Mouse (Mus musculus): ENCODE results near the gene Pcbp2.

Gene Pcbp2

DNA sequence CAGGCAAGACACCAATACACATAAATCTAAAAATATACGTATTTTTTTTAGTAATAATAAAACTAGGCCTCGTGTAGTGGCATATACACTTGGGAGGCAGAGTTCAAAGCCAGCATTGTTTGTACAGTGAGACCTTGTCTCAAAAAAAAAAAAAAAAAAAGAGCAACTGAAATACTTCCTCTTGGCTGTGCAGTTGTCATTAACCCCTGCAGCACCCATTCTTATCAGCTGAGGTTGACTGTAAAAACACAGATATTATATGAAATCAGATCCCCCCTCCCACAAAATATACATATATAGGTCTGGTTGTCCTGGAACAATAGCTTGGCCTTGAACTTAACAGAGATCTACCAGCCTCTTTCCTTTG lies 36.1 kb downstream of the Pcbp2 start:
- no peak for DNase-seq (ENCODE audit: low spot score)

DNA sequence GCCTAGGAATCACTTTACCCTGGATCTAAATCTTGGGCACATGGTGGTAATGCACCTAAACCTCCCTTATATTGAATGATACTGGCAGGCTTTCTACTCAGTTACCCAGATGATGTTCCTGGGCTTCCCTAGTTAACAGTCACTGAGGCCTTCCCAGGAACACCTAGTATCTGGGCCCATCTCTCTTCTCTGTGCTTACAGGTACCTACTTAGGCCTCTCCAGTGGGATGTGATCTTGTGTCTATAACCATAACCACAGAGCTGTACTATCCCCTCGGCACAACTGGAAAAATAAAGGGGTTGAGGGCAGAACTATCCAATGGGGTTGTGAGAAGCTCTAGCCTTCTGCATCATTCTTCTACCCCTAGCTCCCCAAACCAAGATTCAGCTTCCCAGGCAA lies 36.5 kb downstream of the Pcbp2 start:
- no peak for DNase-seq (ENCODE audit: low spot score)

DNA sequence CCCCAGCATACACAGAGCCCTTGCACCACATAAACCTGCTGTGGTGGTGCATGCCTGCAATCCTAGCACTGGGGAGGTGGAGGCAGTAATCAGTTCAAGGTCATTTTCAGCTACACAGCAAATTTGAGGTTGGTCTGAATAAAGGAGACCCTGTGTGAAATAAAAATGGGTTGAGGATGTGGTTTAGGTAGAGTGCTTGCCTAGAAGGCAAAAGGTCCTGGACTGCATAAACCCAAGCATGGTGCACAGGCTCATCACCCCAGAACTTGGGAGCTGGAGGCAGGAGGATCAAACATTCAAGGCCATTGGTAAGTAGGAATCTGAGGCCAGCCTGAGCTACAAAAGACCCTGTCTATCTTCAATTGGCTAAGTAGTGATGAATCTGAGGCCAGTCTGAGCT lies 37.2 kb downstream of the Pcbp2 start:
- DNase-seq (ENCODE audit: low spot score): no peak

DNA sequence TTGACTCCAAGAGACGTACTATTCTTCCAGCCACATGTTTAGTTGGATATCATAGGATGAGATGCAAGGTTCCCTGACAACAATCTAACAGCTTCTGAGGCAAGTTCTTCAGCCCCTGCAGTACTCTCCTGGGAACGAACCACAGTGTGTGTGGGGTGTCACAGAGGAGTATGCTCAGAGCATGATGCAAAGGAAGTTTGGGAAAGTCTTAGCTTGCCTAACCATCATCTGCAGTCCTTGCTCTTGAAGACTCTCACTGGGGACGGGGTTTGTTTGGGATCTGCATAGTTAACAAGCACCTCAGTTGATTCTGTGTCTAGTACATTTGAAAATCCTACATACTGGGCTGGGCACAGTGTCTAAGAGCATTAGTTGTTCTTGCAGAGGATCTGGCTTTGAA lies 38.0 kb downstream of the Pcbp2 start:
- no peak for DNase-seq (ENCODE audit: low spot score)

DNA sequence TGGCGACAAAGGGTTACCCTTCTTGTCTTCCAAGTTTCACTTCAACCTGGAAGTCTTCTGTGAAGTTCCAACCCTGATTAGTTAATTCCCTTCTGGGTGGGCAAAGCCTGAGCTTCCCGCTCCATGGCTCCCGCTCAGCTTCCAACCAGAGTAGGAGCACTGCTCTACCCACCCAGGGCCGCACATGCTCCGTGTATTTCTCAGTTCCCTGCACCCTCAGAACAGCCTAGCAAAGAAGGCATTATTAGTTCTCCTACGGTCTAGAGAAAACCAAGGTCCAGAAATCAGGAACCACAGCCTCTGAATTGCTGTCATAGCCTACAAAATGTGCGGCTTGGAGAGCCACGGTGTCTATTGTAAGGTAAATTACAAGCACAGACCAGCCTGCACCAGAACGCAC lies 39.8 kb downstream of the Pcbp2 start:
- DNase-seq (ENCODE audit: low spot score): no peak

DNA sequence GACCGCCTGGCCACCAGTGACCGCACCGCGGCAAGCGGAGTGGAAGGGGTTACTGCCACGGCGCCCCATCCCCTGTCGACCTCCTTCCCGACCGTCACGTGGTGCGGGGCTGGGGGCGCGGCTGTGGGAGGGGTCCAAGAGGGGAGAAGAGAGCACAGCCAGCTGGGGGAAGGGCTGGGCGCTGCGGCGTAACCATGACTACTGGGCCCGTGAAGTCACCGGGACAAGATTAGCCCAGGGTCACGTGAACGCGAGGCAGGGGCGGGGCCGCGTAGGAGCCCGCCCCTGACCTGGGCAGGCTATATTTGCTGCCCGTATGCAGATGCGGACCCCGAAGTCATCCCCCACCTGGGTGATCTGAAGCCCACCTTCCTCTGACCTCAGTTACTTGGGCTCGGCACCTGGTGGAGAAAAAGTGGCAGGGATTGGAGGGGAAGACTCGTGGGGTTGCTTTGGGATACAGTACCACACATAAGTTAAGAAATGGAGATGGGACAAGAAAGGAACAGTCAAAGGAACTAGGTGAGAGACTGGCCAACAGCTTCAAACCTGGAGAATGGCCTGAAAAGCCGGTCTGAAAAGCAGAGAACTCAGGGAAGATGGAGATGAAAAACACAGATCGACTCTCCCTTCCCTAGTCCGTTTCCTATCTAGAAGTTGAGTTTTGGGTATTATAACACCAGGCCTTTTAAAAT lies 40.4 kb downstream of the Pcbp2 start:
- peak; percentile 71 for DNase-seq (ENCODE audit: low spot score)

DNA sequence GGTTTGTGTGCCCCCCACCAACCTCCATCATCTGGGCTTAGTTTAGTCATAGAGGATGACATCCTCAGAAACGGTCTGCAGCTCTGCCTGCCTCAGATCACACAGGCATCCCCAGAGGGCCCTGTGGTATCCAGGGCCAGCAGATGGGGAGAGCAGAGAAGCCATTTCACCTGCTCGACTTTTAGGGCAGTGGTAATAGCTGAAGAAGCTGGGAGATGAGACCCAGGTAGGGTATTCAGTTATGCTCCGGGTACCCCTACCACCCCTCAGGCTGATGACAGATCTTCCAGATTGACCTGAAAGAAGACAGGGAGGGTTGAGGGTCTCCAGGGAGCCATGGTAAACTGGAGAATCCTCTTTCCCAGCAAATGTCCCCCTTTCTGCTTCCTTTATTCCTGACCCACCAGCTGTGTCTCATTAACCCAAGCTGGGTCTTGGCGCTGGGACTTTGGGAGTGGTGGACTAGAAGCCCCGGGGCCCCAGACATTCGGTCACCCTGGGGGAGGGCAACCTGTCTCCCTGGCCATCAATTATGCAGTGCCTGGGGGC lies 41.0 kb downstream of the Pcbp2 start:
- no peak for DNase-seq (ENCODE audit: low spot score)

DNA sequence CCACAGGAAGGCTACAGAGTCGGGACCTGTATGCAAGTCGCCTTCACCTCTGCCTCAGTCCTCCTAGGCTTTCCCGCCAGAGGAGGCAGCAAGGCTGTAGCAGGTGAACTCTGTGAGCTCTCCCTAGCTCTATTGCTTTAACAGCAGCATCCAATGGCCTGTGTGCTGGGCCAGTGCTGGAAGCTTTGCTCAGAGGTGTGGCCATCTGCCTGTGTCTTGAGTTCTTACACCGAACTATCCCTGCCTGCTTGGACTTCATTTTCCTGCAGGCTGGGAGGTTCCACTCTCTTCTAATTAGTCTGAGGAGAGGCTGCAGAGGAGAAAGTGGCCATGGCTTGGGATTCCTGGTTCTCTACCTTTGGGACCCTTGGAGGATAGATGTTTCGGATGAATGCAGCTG lies 41.7 kb downstream of the Pcbp2 start:
- no peak for DNase-seq (ENCODE audit: low spot score)

DNA sequence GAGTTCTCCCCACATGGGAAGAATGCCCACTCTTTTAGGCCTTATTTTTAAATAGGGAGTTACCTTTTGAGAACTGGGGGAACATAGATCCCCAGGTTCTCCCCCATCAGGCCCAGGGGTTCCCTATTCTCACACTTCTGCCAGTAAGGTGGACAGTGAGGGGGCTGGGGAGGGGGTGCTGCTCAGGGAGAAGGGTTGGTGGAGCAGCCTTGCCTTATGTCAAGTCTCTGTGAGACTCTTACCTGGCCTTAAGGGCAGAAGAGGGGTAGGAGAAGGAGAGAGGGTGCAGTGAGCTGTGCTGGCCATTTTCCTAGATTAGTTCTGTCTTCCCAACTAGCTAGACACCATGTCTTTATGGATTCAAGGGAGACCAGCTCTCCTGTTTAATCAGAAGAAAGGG lies 42.1 kb downstream of the Pcbp2 start:
- no peak for DNase-seq (ENCODE audit: low spot score)

DNA sequence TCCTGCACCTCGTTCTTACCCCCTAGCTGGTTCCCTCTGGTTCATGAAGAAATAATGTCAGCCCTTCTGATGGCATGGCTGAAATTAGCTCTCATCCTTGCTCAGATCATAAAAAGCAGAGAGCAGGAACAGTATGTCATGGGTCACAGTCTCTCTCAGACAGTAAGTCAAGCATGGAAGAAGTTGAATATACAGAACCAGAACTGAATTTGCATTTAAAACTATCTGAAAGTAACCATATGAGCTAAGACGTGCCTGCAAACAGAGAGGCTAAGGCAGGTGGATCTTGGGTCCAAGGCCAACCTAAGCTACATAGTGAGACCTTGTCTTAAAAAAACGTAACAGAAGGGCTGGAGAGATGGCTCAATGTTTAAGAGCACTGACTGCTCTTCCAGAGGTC lies 42.7 kb downstream of the Pcbp2 start:
- DNase-seq (ENCODE audit: low spot score): no peak

DNA sequence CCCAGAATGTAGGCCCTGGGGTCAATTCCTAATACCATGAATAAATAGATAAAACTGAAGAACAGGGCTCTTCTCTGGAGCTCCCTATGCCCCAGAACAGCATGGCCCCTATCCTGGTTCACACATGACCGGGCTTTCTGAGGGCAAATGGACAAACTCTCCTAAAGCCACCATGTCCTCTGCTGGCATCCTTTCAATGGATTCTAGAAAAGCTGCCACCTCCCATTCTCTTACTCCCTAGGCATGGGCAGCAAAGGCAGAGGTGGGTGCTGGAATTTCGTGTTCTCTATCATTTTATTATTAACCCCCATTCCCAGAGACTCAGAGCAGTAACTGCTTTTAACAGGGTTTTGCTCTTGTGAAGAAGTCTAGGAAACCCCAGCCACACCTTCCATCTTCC lies 44.9 kb downstream of the Pcbp2 start:
- DNase-seq (ENCODE audit: low spot score): no peak

DNA sequence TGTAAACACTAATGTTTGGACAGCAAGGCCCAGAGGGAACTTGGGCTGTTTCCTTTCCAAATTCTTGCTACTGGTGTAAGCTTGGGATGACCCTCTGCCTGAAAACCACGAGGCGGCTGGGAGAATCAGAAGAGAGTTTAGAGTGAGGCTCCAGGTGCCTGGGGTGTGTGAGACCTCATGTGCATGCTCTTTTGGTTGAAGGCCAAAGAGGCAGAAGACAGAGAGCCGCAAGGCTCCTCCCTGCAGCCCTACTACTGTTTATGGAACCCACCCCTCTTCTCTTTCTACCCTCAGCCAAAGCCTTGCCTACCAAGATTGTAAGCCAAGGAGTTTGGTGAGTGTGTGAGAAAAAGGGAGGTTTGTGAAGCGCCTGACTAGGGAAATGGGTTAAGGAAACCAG lies 45.5 kb downstream of the Pcbp2 start:
- no peak for DNase-seq (ENCODE audit: low spot score)

DNA sequence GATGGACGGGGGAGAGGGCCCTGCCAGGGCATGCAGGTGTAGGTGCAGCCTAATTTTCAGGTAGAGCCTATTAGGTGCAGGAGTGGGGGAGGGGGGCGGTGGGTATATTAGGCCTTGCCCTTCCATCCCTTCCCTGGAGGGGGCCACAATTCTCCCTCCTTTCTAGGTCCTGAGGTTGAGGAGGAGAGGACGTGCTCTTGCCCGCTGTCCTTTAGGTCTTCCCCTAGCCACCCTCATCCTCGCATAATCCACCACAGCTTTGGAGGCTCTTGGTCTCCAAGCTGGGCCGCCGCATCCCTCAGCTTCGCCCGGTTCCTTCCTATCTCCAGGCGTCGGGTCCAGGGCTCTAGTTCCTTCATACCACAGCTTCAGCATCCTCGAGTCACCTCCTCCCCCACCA lies 46.0 kb downstream of the Pcbp2 start:
- no peak for DNase-seq (ENCODE audit: low spot score)

DNA sequence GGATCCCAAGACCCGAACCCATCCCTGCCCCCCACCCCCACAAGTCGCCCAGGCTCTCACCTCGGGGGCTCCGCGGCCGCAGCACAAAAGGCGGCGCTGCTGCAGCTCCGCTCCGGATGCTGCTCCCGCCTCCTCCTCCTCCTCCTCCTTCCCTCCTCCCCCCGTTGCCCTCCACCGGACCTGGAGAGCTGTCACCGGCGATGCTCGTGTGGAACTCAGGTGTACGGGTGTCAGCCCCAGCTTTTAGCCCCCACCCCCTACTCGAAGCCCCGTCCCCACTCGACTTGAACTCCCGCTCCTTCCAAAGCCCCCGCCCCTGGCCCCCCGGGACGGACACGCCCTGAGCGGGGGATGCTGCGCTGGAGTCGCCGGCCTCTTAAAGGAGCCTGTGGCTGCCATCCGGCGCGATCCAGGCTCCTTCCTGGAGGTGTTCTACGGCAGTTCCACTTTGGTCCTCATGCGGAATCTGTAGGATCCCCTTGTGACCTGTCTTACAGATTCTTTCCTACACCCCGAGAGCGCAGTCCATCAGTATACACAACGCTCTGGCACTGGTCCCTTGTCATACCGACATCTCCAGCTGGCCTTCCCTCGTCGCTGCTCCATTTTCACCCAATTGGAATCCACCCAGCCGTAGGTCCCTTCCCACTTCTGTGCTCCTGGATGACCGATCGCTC lies 46.5 kb downstream of the Pcbp2 start, which contains the start of gene Map3k12:
Map3k12 (minus strand) TSS at position 337 of the 677 bp plus-strand sequence.
- peak; percentile 51 for DNase-seq (ENCODE audit: low spot score)

DNA sequence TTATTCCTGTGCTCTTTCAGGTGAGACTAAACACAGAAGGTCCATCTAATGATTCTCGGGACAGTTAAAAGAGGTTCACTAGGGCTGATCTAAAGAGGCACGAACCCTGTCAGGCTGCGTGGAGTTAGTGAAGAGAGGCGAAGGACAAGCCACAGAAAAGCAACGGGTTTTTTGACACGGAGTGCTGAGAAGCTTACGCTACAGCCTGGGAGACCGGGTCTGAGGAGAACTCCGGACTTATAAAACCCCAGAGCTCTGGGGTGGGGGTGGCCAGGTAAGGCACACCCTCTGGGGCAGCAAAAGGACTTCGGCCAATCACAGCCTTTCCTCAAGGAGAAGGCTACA lies 47.3 kb downstream of the Pcbp2 start:
- no peak for DNase-seq (ENCODE audit: low spot score)

DNA sequence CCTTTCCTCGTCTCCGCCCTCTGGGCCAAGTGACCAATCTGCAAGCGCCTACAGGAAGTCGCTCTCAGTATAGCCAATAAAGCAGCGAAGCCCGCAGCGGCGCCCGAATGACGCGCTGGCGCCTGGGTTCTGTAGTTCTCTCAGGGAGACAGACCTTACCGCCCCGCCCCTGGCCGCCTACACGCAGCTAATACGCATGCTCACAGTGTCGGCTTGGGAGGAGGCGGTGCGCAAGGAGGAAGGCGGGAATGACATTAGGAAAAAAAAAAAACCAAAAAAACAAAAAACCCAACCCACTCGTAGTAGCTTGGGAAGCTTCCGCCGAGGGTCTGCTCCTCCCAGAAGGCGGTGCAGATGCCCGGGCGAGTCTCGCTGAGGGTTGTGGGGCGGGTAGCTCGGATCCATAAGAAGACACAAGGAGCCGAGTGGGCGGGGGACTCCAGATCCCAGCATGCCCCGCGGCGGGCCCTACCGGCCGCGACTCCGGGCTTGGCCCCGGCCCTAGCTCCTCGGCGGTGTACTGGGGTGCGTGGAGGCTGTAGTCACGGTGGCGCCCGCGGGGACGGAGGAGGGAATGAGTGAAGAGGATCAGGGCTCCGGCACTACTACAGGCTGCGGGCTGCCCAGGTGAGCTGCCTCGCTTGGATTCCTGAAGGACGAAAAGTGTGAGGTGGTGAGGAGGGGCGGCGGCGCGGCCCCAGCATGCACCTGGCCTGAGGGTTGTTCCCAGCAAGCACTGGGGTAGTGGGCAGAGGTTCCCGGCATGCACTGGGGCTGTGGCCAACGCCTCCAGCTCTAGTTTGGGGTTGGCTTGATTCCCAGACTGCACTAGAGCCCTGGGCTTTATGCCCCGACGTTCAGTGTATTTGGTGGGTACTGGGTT lies 47.9 kb downstream of the Pcbp2 start, which contains the start of gene Tarbp2:
Tarbp2 (plus strand) TSS at position 217 of the 883 bp plus-strand sequence.
- peak; percentile 99 for DNase-seq (ENCODE audit: low spot score)

DNA sequence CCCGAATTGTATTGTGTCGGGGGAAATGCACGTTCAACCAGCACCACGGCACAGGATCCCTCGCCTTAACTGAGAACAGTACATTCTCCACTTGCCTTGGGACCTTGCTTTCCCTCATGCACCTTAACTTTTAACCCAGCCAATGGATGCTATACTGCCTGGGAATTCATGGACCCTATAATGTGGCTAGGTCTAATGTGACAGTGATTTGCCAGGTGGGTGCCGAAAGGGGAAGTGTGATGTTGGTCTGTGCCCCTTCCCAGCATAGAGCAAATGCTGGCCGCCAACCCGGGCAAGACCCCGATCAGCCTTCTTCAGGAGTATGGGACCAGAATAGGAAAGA lies 48.5 kb downstream of the Pcbp2 start:
- DNase-seq (ENCODE audit: low spot score): no peak

DNA sequence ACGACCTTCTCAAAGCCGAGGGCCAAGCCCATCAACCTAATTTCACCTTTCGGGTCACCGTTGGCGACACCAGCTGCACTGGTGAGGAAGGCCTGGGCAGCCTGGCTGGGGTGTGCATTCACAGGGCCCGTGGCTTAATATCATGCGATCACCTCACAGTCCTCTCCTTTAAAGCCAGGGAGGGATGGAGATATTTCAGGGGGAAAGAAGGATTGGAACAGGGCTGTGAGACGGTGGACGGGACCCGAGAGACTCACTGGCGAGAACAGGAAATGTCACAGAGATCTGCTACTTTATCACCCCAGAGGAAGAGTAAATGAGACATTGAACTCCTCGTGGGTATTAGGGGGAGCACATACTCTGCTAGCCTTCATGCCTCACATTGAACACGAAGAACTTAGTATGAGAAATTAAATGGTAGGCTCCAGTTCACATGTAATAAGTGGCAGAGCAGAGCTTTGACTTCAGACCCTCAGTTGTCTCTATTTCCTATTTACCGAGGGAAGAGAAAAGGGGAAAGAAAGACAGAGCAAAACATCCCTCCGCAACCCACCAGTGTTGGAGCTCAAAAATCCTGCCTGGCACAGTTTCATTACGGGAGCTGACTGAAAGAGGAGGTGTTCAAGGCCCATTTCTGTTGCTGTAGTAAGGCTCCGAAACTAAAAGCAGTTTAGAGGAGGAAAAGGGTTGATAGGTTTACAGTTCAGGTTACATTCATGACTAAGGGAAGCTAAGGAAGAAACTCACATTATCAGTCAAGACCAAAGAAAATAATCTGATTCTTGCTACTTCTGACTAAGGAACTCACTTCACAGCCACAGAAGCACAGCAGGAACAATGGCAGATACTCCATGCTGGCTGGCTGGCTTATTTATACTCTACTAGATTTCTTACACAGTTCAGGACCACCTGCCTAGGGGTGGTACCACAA lies 49.1 kb downstream of the Pcbp2 start:
- no peak for DNase-seq (ENCODE audit: low spot score)

DNA sequence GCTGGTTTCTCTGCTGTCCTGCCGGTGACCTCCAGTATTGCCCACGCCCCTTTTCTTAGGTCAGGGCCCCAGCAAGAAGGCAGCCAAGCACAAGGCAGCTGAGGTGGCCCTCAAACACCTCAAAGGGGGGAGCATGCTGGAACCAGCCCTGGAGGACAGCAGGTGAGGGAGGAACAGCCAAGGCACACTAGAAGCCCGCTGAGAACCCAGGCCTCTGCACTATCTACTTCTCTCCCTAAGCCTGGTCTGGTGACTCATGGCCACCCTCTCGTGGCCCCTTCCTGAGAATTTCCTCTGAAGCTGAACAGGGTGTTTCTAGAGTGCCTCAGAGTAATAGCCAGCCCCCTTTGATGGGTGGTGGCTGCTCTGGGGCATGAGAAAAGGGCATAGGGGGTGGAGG lies 50.1 kb downstream of the Pcbp2 start:
- no peak for DNase-seq (ENCODE audit: low spot score)

DNA sequence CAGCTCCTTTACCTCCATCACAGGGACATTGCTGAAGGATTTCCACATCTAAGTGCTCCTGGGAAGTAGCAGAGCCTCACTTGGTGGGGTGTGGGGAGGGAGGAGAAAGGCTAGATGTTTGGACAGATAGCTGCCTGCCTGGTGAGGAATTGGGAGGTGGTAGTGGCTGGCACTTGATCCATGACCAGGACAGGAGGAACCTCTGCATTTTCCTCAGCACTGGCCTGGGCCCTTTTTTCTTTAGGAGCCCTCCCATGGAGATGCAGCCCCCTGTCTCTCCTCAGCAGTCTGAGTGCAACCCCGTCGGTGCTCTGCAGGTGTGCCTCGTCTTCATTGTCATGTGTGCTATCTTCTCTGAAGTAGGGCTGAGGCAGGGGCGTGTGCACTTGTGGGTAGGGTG lies 51.1 kb downstream of the Pcbp2 start:
- DNase-seq (ENCODE audit: low spot score): no peak

DNA sequence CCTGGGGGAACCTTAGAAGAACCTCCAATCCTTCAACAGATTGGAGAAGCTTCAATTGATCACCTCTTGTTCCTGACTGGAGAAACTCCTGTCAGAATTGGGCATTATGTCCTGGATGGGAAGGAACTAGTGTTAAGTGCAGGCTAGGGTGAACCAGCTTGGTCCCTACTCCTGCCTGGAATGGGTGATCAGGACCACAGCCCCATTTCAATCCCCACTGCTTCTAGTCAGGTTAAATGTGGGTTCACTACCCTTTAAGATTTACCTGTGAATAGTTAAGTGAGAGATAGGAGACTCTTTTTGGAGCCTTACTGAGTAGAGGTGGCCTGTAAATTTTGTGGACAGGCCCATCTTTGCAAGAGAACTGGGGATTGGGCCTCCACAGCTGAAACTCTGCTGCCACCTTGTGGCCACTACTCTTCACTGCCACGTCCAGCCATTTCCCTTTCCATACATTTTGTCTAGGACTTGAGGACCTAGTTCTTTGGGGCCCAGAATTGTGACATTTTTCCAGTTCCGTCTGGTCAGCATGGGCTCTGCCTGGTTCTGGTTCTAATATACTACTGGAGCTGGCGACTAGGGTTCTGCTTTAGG lies 54.6 kb downstream of the Pcbp2 start, which contains the start of gene Npff:
Npff (minus strand) TSS at position 51 of the 594 bp plus-strand sequence.
- peak; percentile 71 for DNase-seq (ENCODE audit: low spot score)
